In the genomic region with DNA sequence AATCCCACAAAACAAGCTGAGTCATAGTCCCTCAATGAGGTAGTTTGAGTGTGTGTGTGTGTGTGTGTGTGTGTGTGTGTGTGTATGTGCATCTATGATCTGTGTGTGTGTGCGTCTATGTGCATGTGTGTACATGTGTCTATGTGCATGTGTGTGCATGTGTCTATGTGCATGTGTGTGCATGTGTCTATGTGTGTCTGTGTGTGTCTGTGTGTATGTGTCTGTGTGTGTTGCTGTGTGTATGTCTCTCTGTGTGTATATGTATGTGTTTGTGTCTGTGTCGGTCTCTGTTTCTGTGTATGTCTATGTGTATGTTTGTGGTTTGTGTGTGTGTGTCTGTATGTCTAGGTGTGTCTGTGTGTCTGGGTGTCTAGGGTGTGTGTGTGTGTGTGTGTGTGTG, we compare ENCODE assay signal across 20 mouse cellular contexts.
A peak's percentile ranks its signal among the peaks of the same experiment; 100 is the strongest.
DNase-seq lines count a peak whose midpoint lies in the region; ATAC-seq and TF ChIP-seq lines count a peak whose summit lies in the region.
"Had no signal": no experiment of that assay in that cellular context is flagged by ENCODE, and none has a peak within 500 bp of the region (broad histone marks: within the 10 kb centered on the region; RNA-seq: fewer than 3 reads in every experiment).

No protein-coding gene starts in this region.

- H3K9ac ChIP-seq in embryonic facial prominence, embryonic 11.5 days (replicated peaks; ENCODE audit: low read length) = no peak overlapping the region
- no peak overlapping the region for H3K9ac ChIP-seq in midbrain, embryonic 11.5 days (ENCODE audit: low read length)
- no peak overlapping the region for H3K9ac ChIP-seq in midbrain, postnatal 0 days (replicated peaks; ENCODE audit: low read length, poor library complexity, severe bottlenecking)
- H3K9ac ChIP-seq: embryonic facial prominence, embryonic 12.5 days; forebrain, embryonic 15.5 days; forebrain, postnatal 0 days had no signal

- ATAC-seq in embryonic facial prominence, embryonic 11.5 days (replicated peaks; ENCODE audit: insufficient number of reproducible peaks, low FRiP score, low TSS enrichment, low read depth) = 0 out of 2 replicates have a peak, but pooled peaks have one; percentile 56
- ATAC-seq in midbrain, embryonic 11.5 days (ENCODE audit: low FRiP score) = no peak
- ATAC-seq in midbrain, postnatal 0 days (ENCODE audit: low FRiP score) = no peak
- ATAC-seq: activated CD4-positive, CD25-positive, alpha-beta regulatory T cell, adult 4 months; forebrain, embryonic 15.5 days; forebrain, postnatal 0 days; Patski had no signal

- no peak overlapping the region for H3K4me3 ChIP-seq in embryonic facial prominence, embryonic 11.5 days (ENCODE audit: low read depth, low read length)
- no peak overlapping the region for H3K4me3 ChIP-seq in embryonic facial prominence, embryonic 10.5 days
- no peak overlapping the region for H3K4me3 ChIP-seq in midbrain, embryonic 11.5 days (ENCODE audit: low read depth, low read length)
- H3K4me3 ChIP-seq in midbrain, postnatal 0 days (ENCODE audit: low read depth, low read length) = no peak overlapping the region
- H3K4me3 ChIP-seq: embryonic facial prominence, embryonic 12.5 days; forebrain, embryonic 15.5 days had no signal

- H3K27me3 ChIP-seq in embryonic facial prominence, embryonic 11.5 days (ENCODE audit: control insufficient read depth, insufficient read depth, low read length) = no peaks in the 10 kb centered on the region
- no peaks in the 10 kb centered on the region for H3K27me3 ChIP-seq in embryonic facial prominence, embryonic 10.5 days (replicated peaks; ENCODE audit: low read depth, poor library complexity, severe bottlenecking)
- H3K27me3 ChIP-seq in midbrain, embryonic 11.5 days (ENCODE audit: control insufficient read depth, insufficient read depth, low read length) = no peaks in the 10 kb centered on the region
- H3K27me3 ChIP-seq in midbrain, postnatal 0 days (ENCODE audit: insufficient read depth, low read length) = no peaks in the 10 kb centered on the region
- H3K27me3 ChIP-seq: embryonic facial prominence, embryonic 12.5 days; forebrain, embryonic 15.5 days; Patski had no signal

- WGBS in embryonic facial prominence, embryonic 11.5 days = 93% methylated on average over 2 of the region's 2 CpGs
- WGBS in embryonic facial prominence, embryonic 10.5 days = 98% methylated on average over 2 of the region's 2 CpGs
- WGBS in midbrain, embryonic 11.5 days = 82% methylated on average over 2 of the region's 2 CpGs
- WGBS in midbrain, postnatal 0 days = 94% methylated on average over 2 of the region's 2 CpGs

- no peak for DNase-seq in embryonic facial prominence, embryonic 11.5 days (ENCODE audit: low spot score)
- DNase-seq in embryonic facial prominence, embryonic 10.5 days (ENCODE audit: low spot score) = no peak
- DNase-seq in midbrain, embryonic 11.5 days (ENCODE audit: low spot score, missing footprints) = peak; percentile 79
- no peak for DNase-seq in midbrain, postnatal 0 days (ENCODE audit: low spot score)
- DNase-seq in 416B (ENCODE audit: low read depth) = peak; percentile 10
- DNase-seq in thymus, postnatal 10 days (ENCODE audit: low spot score in 2 of 2) = no peak
- DNase-seq: adrenal gland, adult 8-10 months; adrenal gland, postnatal 14 days; adrenal gland, postnatal 36 days; cerebellum, adult 11-12 months; cerebellum, adult 2 months; cerebellum, adult 9-10 months; cerebellum, postnatal 10 days; cerebellum, postnatal 25 days; forebrain, postnatal 0 days had no signal

- TF ChIP-seq CTCF in midbrain, postnatal 0 days (IDR thresholded peaks at IDR 0.05) = no peak

- H3K27ac ChIP-seq in embryonic facial prominence, embryonic 11.5 days (replicated peaks; ENCODE audit: low read depth, low read length) = no peak overlapping the region
- H3K27ac ChIP-seq in embryonic facial prominence, embryonic 10.5 days (replicated peaks) = no peak overlapping the region
- no peak overlapping the region for H3K27ac ChIP-seq in midbrain, embryonic 11.5 days (ENCODE audit: low read depth, low read length)
- H3K27ac ChIP-seq in midbrain, postnatal 0 days (ENCODE audit: low read depth, low read length) = no peak overlapping the region
- H3K27ac ChIP-seq: embryonic facial prominence, embryonic 12.5 days; forebrain, embryonic 15.5 days had no signal

- no peaks in the 10 kb centered on the region for H3K4me1 ChIP-seq in embryonic facial prominence, embryonic 11.5 days (ENCODE audit: control insufficient read depth, insufficient read depth, low read length)
- no peaks in the 10 kb centered on the region for H3K4me1 ChIP-seq in embryonic facial prominence, embryonic 10.5 days
- no peaks in the 10 kb centered on the region for H3K4me1 ChIP-seq in midbrain, embryonic 11.5 days (ENCODE audit: control insufficient read depth, insufficient read depth, low read length)
- H3K4me1 ChIP-seq in midbrain, postnatal 0 days (ENCODE audit: insufficient read depth, low read length) = no peaks in the 10 kb centered on the region
- H3K4me1 ChIP-seq: embryonic facial prominence, embryonic 12.5 days; forebrain, embryonic 15.5 days had no signal

- no peaks in the 10 kb centered on the region for H3K9me3 ChIP-seq in embryonic facial prominence, embryonic 11.5 days (replicated peaks; ENCODE audit: control insufficient read depth, low read length)
- H3K9me3 ChIP-seq in embryonic facial prominence, embryonic 10.5 days = no peaks in the 10 kb centered on the region
- H3K9me3 ChIP-seq in midbrain, embryonic 11.5 days (ENCODE audit: control insufficient read depth, low read length) = no peaks in the 10 kb centered on the region
- no peaks in the 10 kb centered on the region for H3K9me3 ChIP-seq in midbrain, postnatal 0 days (ENCODE audit: low read length)
- H3K9me3 ChIP-seq: embryonic facial prominence, embryonic 12.5 days; forebrain, embryonic 15.5 days had no signal

- H3K4me2 ChIP-seq in embryonic facial prominence, embryonic 11.5 days (ENCODE audit: low read depth, low read length) = no peak overlapping the region
- H3K4me2 ChIP-seq in midbrain, embryonic 11.5 days = no peak overlapping the region
- no peak overlapping the region for H3K4me2 ChIP-seq in midbrain, postnatal 0 days (ENCODE audit: low read depth, low read length, poor library complexity, severe bottlenecking)
- H3K4me2 ChIP-seq: embryonic facial prominence, embryonic 12.5 days; forebrain, embryonic 15.5 days had no signal

- H3K36me3 ChIP-seq in embryonic facial prominence, embryonic 11.5 days (replicated peaks; ENCODE audit: control insufficient read depth, insufficient read depth, low read depth, low read length) = no peaks in the 10 kb centered on the region
- H3K36me3 ChIP-seq in embryonic facial prominence, embryonic 10.5 days (replicated peaks) = no peaks in the 10 kb centered on the region
- no peaks in the 10 kb centered on the region for H3K36me3 ChIP-seq in midbrain, embryonic 11.5 days (ENCODE audit: control insufficient read depth, insufficient read depth, low read length)
- H3K36me3 ChIP-seq in midbrain, postnatal 0 days (ENCODE audit: insufficient read depth, low read length) = no peaks in the 10 kb centered on the region
- H3K36me3 ChIP-seq: embryonic facial prominence, embryonic 12.5 days; forebrain, embryonic 15.5 days; G1E had no signal

Comparison
In these comparisons a context has a peak if more than half of its experiments do, and no peak if none do; other contexts are left out.
1. DNase-seq: peak in midbrain, embryonic 11.5 days (single experiment) and 416B (single experiment); none in embryonic facial prominence, embryonic 11.5 days (single experiment), embryonic facial prominence, embryonic 10.5 days (single experiment), midbrain, postnatal 0 days (single experiment) and thymus, postnatal 10 days (0 of 2).